Mouse (Mus musculus): ENCODE results near the gene Sowahd.
"Not testable (repeated sequence)": the region's sequence is repeated elsewhere in the genome, so short reads cannot be mapped to it uniquely, and the experiment has no call there.

Gene Sowahd

GRCm38 (mm10) chrX:37048066-37048889, at the start of gene Sowahd:
Sowahd (plus strand) TSS chrX:37048845.
- no peak for DNase-seq

- DNase-seq, result no peak
Measured at GRCm38 (mm10) chrX:37013870-37014269, 34.8 kb upstream of the Sowahd start.

- no peak for DNase-seq
Measured at GRCm38 (mm10) chrX:37018150-37018654, 30.4 kb upstream of the Sowahd start.

- peak; percentile 2 for DNase-seq
Measured at GRCm38 (mm10) chrX:37019045-37019444, 29.6 kb upstream of the Sowahd start.

- DNase-seq, result peak; percentile 52
Measured at GRCm38 (mm10) chrX:37022690-37023089, 26.0 kb upstream of the Sowahd start.

GRCm38 (mm10) chrX:37023652-37024309, 24.9 kb upstream of the Sowahd start:
- no peak for DNase-seq

- no peak for DNase-seq
Measured at GRCm38 (mm10) chrX:37028378-37028777, 20.3 kb upstream of the Sowahd start.

- peak; percentile 44 for DNase-seq
Measured at GRCm38 (mm10) chrX:37042726-37043125, 5.9 kb upstream of the Sowahd start.

- peak; percentile 9 for DNase-seq
Measured at GRCm38 (mm10) chrX:37048890-37049823, 512 bp downstream of the Sowahd start.

GRCm38 (mm10) chrX:37063902-37064301, 15.3 kb downstream of the Sowahd start:
- DNase-seq, result no peak

- DNase-seq, result no peak
Measured at GRCm38 (mm10) chrX:37067299-37067698, 18.7 kb downstream of the Sowahd start.

GRCm38 (mm10) chrX:37068766-37069165, 20.1 kb downstream of the Sowahd start:
- DNase-seq, result no peak

- peak; percentile 59 for DNase-seq
Measured at GRCm38 (mm10) chrX:37074262-37074892, 25.7 kb downstream of the Sowahd start.

- no peak for DNase-seq
Measured at GRCm38 (mm10) chrX:37076651-37077050, 28.0 kb downstream of the Sowahd start.

- DNase-seq, result not testable (repeated sequence)
Measured at GRCm38 (mm10) chrX:37080345-37080744, 31.7 kb downstream of the Sowahd start.

GRCm38 (mm10) chrX:37081194-37081593, 32.5 kb downstream of the Sowahd start:
- DNase-seq, result no peak

- DNase-seq, result peak; percentile 15
Measured at GRCm38 (mm10) chrX:37084318-37084926, 35.8 kb downstream of the Sowahd start.

- DNase-seq, result peak; percentile 94
Measured at GRCm38 (mm10) chrX:37084927-37085660, 36.4 kb downstream of the Sowahd start, which contains the start of gene Rpl39. Rpl39 (minus strand) TSS chrX:37085402.

- DNase-seq, result no peak
Measured at GRCm38 (mm10) chrX:37085665-37086064, 37.0 kb downstream of the Sowahd start.

GRCm38 (mm10) chrX:37088778-37089177, 40.1 kb downstream of the Sowahd start:
- DNase-seq, result no peak

GRCm38 (mm10) chrX:37091457-37091856, 42.8 kb downstream of the Sowahd start:
- DNase-seq, result no peak
